Mouse (Mus musculus): ENCODE results near the gene Dnah2. TPM values are rescaled to one million over a fixed set of nuclear protein-coding genes. Genes with fewer than 3 reads are reported as not detected.

The Dnah2 gene
- polyA plus RNA-seq, 1 experiment from 2014 or later, result 2.7 TPM

DNA sequence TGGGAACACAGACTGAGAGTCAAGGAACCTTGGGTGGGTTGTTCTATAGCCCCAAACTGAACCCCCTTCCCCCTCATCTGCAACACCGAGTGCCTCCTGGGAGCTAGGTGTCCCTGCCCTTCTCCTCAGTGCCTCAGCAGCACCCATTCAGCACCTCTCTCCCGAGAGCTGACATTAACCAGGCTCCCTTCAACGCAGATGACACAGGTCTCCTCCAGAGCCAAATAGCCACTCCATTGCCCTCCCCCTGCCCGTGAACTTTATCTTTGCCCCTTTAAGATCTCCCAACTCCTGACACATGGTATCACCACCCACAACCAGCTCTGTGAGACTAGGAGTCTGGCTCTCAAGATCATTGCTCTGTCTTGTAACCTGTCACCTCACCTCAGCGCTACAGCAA, 10.3 kb upstream of the Dnah2 start:
- peaks cover 46% of the 10 kb centered on the region for H3K4me1 ChIP-seq (ENCODE audit: control insufficient read depth, insufficient read depth, low read length)
- peak overlapping the region; percentile 79 for H3K4me2 ChIP-seq (ENCODE audit: low read length)
- 0 out of 2 replicates have a peak overlapping the region, but pooled peaks have one; percentile 83 for H3K27ac ChIP-seq (ENCODE audit: low read depth, low read length)
- 22% methylated on average over 5 of the region's 5 CpGs for WGBS
- no peaks in the 10 kb centered on the region for H3K9me3 ChIP-seq (replicated peaks; ENCODE audit: control insufficient read depth, low read length)
- DNase-seq (ENCODE audit: low spot score) (no peak), ATAC-seq (no peak)
- peaks cover 24% of the 10 kb centered on the region for H3K36me3 ChIP-seq (ENCODE audit: control insufficient read depth, insufficient read depth, low read length)
- H3K27me3 ChIP-seq (replicated peaks; ENCODE audit: control insufficient read depth, insufficient read depth, low read length), result no peaks in the 10 kb centered on the region
- peak overlapping the region; percentile 93 for H3K9ac ChIP-seq (ENCODE audit: low read length)
- peak overlapping the region; percentile 65 for H3K4me3 ChIP-seq (ENCODE audit: low read depth, low read length)

- 71% methylated on average over 6 of the region's 6 CpGs for WGBS
- no peak for DNase-seq (ENCODE audit: low spot score)
- Histone ChIP-seq H3K4me1 (ENCODE audit: control insufficient read depth, insufficient read depth, low read length) (peaks cover 48% of the 10 kb centered on the region), H3K27ac (ENCODE audit: low read depth, low read length) (0 out of 2 replicates have a peak overlapping the region, but pooled peaks have one; percentile 83), H3K36me3 (ENCODE audit: control insufficient read depth, insufficient read depth, low read length) (peaks cover 25% of the 10 kb centered on the region), H3K27me3 (replicated peaks; ENCODE audit: control insufficient read depth, insufficient read depth, low read length) (no peaks in the 10 kb centered on the region), H3K4me3 (ENCODE audit: low read depth, low read length) (peak overlapping the region; percentile 65), H3K9ac (ENCODE audit: low read length) (peak overlapping the region; percentile 93), H3K9me3 (replicated peaks; ENCODE audit: control insufficient read depth, low read length) (no peaks in the 10 kb centered on the region), H3K4me2 (ENCODE audit: low read length) (peak overlapping the region; percentile 79)
- ATAC-seq, result no peak
Observed at GRCm38 (mm10) chr11:69558756-69559155, 9.8 kb upstream of the Dnah2 start.

DNA sequence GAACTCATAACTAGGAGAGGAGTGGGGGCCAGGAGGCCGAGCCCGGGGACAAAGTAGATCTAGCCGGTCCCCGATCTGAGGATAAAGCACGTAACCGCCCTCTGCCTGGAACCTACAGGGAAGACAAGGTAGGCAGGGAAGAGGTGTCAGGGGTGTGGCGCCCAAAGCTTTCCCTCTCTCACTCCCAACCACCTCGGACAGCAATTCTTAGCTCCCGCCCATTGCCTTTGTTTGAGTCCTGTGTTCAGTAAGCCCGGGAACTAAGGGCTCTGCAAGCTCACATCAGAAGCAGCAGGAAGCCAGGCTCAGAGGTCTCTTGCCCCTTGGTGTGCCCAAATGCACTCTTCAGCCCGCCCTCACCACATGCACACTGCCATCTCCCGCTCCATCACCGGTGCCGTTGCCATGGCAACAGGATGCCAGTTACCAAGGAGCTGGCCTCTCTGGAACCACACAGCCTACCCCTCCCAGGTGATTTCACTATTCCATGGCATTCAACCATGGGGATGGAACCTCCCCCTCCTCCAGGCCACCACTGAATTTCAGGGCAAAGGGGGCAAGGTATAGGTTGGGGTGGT, 8.6 kb upstream of the Dnah2 start:
- Histone ChIP-seq H3K4me3 (ENCODE audit: low read depth, low read length) (peak overlapping the region; percentile 65), H3K9me3 (replicated peaks; ENCODE audit: control insufficient read depth, low read length) (no peaks in the 10 kb centered on the region), H3K27me3 (replicated peaks; ENCODE audit: control insufficient read depth, insufficient read depth, low read length) (no peaks in the 10 kb centered on the region), H3K27ac (ENCODE audit: low read depth, low read length) (peak overlapping the region; percentile 76), H3K4me2 (ENCODE audit: low read length) (peak overlapping the region; percentile 79), H3K36me3 (ENCODE audit: control insufficient read depth, insufficient read depth, low read length) (peaks cover 13% of the 10 kb centered on the region), H3K4me1 (ENCODE audit: control insufficient read depth, insufficient read depth, low read length) (peaks cover 60% of the 10 kb centered on the region), H3K9ac (ENCODE audit: low read length) (peak overlapping the region; percentile 51)
- ATAC-seq, result no peak
- WGBS, result 9% methylated on average over 14 of the region's 14 CpGs
- DNase-seq (ENCODE audit: low spot score), result peak; percentile 87

GRCm38 (mm10) chr11:69554539-69555140, 5.7 kb upstream of the Dnah2 start:
- H3K4me2 ChIP-seq (ENCODE audit: low read length), result no peak overlapping the region

DNA sequence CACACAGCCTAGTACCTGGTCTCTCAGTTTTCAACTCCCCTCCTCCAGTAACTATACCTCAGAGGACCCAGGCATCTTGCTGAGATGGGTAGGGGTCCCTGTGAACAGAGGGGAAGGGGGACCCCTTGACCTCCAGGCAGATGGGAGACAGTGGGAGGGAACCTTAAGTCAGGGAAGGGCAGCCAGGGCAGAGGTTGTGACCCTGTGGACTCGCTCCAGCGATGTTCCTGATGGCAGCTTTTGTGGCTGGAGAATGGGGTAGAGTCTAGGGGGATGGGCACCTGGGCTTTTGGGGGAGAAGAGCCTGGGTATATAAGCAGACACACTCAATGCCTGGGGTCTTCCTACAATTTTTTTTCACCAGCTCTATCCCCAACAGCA, 4.4 kb upstream of the Dnah2 start:
- Histone ChIP-seq H3K4me1 (ENCODE audit: control insufficient read depth, insufficient read depth, low read length) (peaks cover 54% of the 10 kb centered on the region), H3K9ac (ENCODE audit: low read length) (peak overlapping the region; percentile 49; the same call in 1 of the 2 replicates), H3K27ac (ENCODE audit: low read depth, low read length) (peak overlapping the region; percentile 94), H3K36me3 (ENCODE audit: control insufficient read depth, insufficient read depth, low read length) (0 out of 2 replicates have a peak, but pooled peaks cover 7% of the 10 kb centered on the region), H3K4me3 (ENCODE audit: low read depth, low read length) (0 out of 2 replicates have a peak overlapping the region, but pooled peaks have one; percentile 1), H3K9me3 (replicated peaks; ENCODE audit: control insufficient read depth, low read length) (no peaks in the 10 kb centered on the region), H3K4me2 (ENCODE audit: low read length) (peak overlapping the region; percentile 45), H3K27me3 (replicated peaks; ENCODE audit: control insufficient read depth, insufficient read depth, low read length) (no peaks in the 10 kb centered on the region)
- ATAC-seq (peak; percentile 8; the same call in 1 of the 2 replicates), DNase-seq (ENCODE audit: low spot score) (no peak)
- WGBS, result 5% methylated on average over 2 of the region's 2 CpGs

More at GRCm38 (mm10) chr11:69554539-69555140, 5.7 kb upstream of the Dnah2 start:
- H3K27me3 ChIP-seq (replicated peaks; ENCODE audit: control insufficient read depth, insufficient read depth, low read length), result no peaks in the 10 kb centered on the region
- H3K9ac ChIP-seq (ENCODE audit: low read length), result no peak overlapping the region
- WGBS, result 90% methylated on average over 5 of the region's 5 CpGs
- no peak overlapping the region for H3K4me3 ChIP-seq (ENCODE audit: low read depth, low read length)
- peaks cover 48% of the 10 kb centered on the region for H3K4me1 ChIP-seq (ENCODE audit: control insufficient read depth, insufficient read depth, low read length)
- no peaks in the 10 kb centered on the region for H3K9me3 ChIP-seq (replicated peaks; ENCODE audit: control insufficient read depth, low read length)
- no peak overlapping the region for H3K27ac ChIP-seq (ENCODE audit: low read depth, low read length)
- ATAC-seq (no peak), DNase-seq (ENCODE audit: low spot score) (no peak)
- 0 out of 2 replicates have a peak, but pooled peaks cover 7% of the 10 kb centered on the region for H3K36me3 ChIP-seq (ENCODE audit: control insufficient read depth, insufficient read depth, low read length)

DNA sequence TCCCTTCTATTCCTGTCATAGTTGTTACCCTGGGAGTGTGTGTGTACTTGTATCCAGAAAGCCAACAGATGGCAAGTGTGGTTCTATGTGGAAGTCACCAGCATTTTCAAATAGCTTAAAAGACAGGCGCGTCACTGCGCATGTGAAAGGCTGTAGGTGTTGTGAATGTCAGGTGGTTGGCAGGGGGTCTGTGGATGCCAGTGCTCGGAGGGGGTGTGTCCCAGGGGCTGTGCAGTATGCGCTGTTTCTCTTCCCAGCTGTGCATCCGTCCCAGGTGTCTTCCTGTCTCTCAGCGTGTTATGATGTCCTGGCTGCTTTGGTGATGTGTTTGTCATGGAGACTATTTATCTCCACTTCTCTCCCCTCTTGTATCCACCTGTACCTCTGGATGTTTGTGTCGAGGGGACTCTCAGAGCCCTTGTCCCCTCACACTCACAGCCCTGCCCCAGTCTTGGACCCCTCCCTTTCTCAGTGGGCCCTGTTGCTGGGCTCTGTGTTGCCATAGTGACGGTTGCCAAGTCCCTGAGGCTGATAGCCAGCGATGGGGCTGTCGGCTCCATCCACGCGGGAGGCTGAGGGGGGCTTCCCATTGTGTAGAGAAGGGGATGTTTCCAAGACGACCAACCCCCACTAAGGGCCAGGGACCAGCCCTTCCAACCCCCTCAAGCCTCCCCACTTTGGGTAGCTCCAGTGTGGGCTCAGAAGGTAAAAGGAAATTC, 3.9 kb upstream of the Dnah2 start:
- Histone ChIP-seq H3K36me3 (ENCODE audit: control insufficient read depth, insufficient read depth, low read length) (0 out of 2 replicates have a peak, but pooled peaks cover 7% of the 10 kb centered on the region), H3K27ac (ENCODE audit: low read depth, low read length) (peak overlapping the region; percentile 94), H3K4me2 (ENCODE audit: low read length) (peak overlapping the region; percentile 45), H3K9me3 (replicated peaks; ENCODE audit: control insufficient read depth, low read length) (no peaks in the 10 kb centered on the region), H3K4me1 (ENCODE audit: control insufficient read depth, insufficient read depth, low read length) (peaks cover 52% of the 10 kb centered on the region), H3K27me3 (replicated peaks; ENCODE audit: control insufficient read depth, insufficient read depth, low read length) (no peaks in the 10 kb centered on the region), H3K9ac (ENCODE audit: low read length) (peak overlapping the region; percentile 49; the same call in 1 of the 2 replicates), H3K4me3 (ENCODE audit: low read depth, low read length) (0 out of 2 replicates have a peak overlapping the region, but pooled peaks have one; percentile 1)
- WGBS, result 11% methylated on average over 14 of the region's 14 CpGs
- DNase-seq (ENCODE audit: low spot score), result peak; percentile 94
- ATAC-seq, result peak; percentile 88

DNA sequence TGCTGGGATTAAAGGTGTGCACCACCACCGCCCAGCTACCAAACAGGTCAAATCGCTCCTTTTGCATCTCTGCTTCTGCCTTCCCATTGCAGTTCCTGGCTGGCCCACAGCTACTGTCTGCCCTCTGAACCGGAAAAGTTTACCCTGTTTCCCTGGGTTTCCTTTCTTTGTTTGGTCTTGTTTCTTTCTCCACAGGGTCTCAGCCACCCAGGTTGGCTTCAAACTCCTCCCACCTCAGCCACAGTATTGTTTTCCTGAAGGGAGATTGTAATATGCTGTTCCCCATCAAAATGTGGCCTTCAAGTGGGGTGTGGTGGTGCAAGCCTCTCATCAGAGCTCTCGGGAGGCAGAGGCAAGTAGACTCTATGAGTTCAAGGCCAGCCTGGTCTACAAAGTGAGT, 2.4 kb upstream of the Dnah2 start:
- DNase-seq (ENCODE audit: low spot score) (no peak), ATAC-seq (no peak)
- Histone ChIP-seq H3K36me3 (ENCODE audit: control insufficient read depth, insufficient read depth, low read length) (0 out of 2 replicates have a peak, but pooled peaks cover 7% of the 10 kb centered on the region), H3K27me3 (replicated peaks; ENCODE audit: control insufficient read depth, insufficient read depth, low read length) (no peaks in the 10 kb centered on the region), H3K9ac (ENCODE audit: low read length) (no peak overlapping the region), H3K27ac (ENCODE audit: low read depth, low read length) (no peak overlapping the region), H3K4me2 (ENCODE audit: low read length) (no peak overlapping the region), H3K4me1 (ENCODE audit: control insufficient read depth, insufficient read depth, low read length) (peaks cover 56% of the 10 kb centered on the region), H3K9me3 (replicated peaks; ENCODE audit: control insufficient read depth, low read length) (no peaks in the 10 kb centered on the region), H3K4me3 (ENCODE audit: low read depth, low read length) (no peak overlapping the region)
- 55% methylated on average over 4 of the region's 4 CpGs for WGBS

DNA sequence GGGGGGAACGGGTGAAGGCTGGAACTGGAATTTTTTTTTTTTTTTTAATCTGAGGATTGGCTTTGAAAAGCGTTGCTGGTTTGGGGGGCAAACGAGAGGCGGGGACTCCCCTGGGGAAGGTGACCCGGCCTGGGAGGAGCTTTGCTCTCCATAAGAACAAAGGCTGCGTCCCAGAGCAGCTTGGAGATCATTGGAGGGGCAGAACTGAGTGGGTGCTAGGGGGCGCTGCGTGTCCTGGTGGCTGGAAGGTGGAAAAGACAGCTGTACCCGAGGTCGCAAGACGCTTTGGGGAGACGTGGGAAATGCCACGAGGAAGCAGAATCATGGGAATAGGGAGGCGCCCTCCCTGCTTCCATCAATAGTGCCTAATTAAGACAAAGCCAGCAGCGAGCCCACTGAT, 1.8 kb downstream of the Dnah2 start:
- Histone ChIP-seq H3K4me1 (ENCODE audit: control insufficient read depth, insufficient read depth, low read length) (peaks cover 46% of the 10 kb centered on the region), H3K4me3 (ENCODE audit: low read depth, low read length) (peak overlapping the region; percentile 45), H3K36me3 (ENCODE audit: control insufficient read depth, insufficient read depth, low read length) (no peaks in the 10 kb centered on the region), H3K27me3 (replicated peaks; ENCODE audit: control insufficient read depth, insufficient read depth, low read length) (no peaks in the 10 kb centered on the region), H3K9ac (ENCODE audit: low read length) (peak overlapping the region; percentile 75), H3K27ac (ENCODE audit: low read depth, low read length) (peak overlapping the region; percentile 95), H3K4me2 (ENCODE audit: low read length) (peak overlapping the region; percentile 95), H3K9me3 (replicated peaks; ENCODE audit: control insufficient read depth, low read length) (no peaks in the 10 kb centered on the region)
- DNase-seq (ENCODE audit: low spot score) (no peak), ATAC-seq (peak; percentile 9; the same call in 1 of the 2 replicates)
- 2% methylated on average over 15 of the region's 15 CpGs for WGBS
